Mouse (Mus musculus) testis, adult 2 months (tissue): ENCODE data around the gene Crispld2. TPM values are rescaled to one million over a fixed set of nuclear protein-coding genes. Genes with fewer than 3 reads are reported as not detected.
A peak's percentile ranks its signal among the peaks of the same experiment; 100 is the strongest.

Source experiments
- H3K27ac ChIP-seq: fragments of 200-500 bp; 2 replicates; pipeline ENCODE4 v1.5.1; 2012; ENCODE audit warnings: low read depth, low read length; ENCODE audit not compliant: control insufficient read depth, insufficient read depth
- H3K27me3 ChIP-seq: fragments of 200-500 bp; 2 replicates; pipeline ENCODE4 v1.6.1; 2012; ENCODE audit warnings: mild to moderate bottlenecking, low read length, moderate library complexity; ENCODE audit not compliant: control insufficient read depth, insufficient read depth
- H3K36me3 ChIP-seq: fragments of 200-500 bp; 2 replicates; pipeline ENCODE4 v1.6.1; 2012; ENCODE audit warnings: mild to moderate bottlenecking, low read length; ENCODE audit not compliant: control insufficient read depth, insufficient read depth
- H3K4me1 ChIP-seq: fragments of 200-500 bp; 2 replicates; pipeline ENCODE4 v1.6.1; 2012; ENCODE audit warnings: low read length; ENCODE audit not compliant: control insufficient read depth, insufficient read depth
- H3K4me3 ChIP-seq: fragments of 200-500 bp; 2 replicates; pipeline ENCODE4 v1.5.1; 2012; ENCODE audit warnings: low read depth, mild to moderate bottlenecking, low read length, moderate library complexity, mixed read lengths; ENCODE audit not compliant: control insufficient read depth
- CTCF ChIP-seq: fragments of 200-500 bp; IDR thresholded peaks from 2 replicates; pipeline ENCODE4 v1.5.1; 2012; ENCODE audit warnings: low read depth, mild to moderate bottlenecking, inconsistent platforms, low read length, moderate library complexity; ENCODE audit not compliant: control insufficient read depth, insufficient read depth, insufficient replicate concordance
- POLR2A ChIP-seq: fragments of 200-500 bp; IDR thresholded peaks from 2 replicates; pipeline ENCODE4 v1.6.1; 2012; ENCODE audit warnings: low read depth, mild to moderate bottlenecking, inconsistent platforms, low read length, moderate library complexity; ENCODE audit not compliant: control insufficient read depth
- polyA plus RNA-seq: library from polyadenylated mRNA; depleted of rRNA; stranded (reverse); fragments of >200 nt; gene quantifications from 2 replicates; pipeline ENCODE4 v1.2.3, GENCODE M21; 2012

Crispld2 gene
- polyA plus RNA-seq, 1 experiment, result 6.2 TPM

DNA sequence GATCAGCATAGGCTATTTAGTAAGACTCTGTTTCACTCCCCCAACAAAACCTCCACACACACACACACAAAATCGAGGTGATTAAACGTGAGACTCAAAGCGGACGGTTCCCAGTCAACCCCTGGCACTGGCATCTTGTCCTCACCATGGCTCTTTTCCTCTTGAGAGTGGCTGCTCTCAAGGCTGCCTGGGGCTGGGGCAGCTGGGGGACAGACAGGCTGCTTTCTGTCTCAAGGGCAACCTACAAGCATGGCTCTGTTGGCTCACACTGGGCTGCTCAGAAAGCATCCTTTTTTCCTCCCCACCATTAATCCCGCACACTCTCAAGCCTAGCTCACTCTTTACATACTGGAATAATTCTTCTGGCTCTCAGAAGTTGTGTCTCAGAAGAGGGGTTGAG, 27.1 kb downstream of the Crispld2 start:
- H3K4me3 ChIP-seq, result no peak overlapping the region
- no peak for TF ChIP-seq POLR2A
- no peak for TF ChIP-seq CTCF
- H3K27ac ChIP-seq, result no peak overlapping the region
- no peaks in the 10 kb centered on the region for H3K27me3 ChIP-seq
- no peaks in the 10 kb centered on the region for H3K36me3 ChIP-seq
- no peaks in the 10 kb centered on the region for H3K4me1 ChIP-seq

DNA sequence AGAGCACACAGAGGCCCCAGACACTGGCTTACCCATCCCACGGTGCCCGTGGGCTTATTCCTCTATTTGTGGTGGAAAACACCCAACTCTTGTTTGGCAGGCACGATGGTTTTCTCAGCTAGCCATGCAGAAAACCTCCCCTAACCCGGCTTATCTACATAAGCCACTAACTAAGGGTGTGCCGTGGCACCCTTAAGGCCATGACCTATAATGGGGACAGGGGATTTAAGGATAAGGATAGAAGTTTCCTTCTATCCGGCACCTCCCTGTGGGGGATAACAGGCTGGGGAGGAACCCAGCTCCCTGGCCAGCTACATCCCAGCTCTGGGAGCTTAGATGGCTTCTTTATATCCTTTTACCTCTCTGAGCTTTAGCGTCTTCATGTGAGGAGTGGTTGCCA, 28.1 kb downstream of the Crispld2 start:
- no peaks in the 10 kb centered on the region for H3K4me1 ChIP-seq
- H3K36me3 ChIP-seq, result no peaks in the 10 kb centered on the region
- no peak overlapping the region for H3K27ac ChIP-seq
- TF ChIP-seq CTCF, result no peak
- no peak overlapping the region for H3K4me3 ChIP-seq
- H3K27me3 ChIP-seq, result no peaks in the 10 kb centered on the region

DNA sequence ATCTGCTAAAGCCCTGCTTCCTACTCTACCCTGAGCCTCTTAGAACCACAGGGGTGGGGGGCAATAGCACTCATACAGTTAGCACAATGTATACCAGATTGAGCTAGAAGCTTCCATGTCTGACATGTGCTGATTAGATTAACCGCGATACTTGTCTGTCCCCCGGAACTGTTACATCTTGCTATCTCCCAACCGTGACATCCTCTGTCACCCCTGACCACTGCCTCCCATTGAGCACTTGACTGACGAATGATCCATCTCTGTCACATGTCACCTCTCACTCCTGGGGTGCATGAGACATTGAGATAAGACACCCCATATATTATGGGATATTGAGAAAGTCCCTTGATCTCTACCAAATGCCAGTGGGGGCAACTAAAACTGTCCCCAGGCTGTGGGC, 34.0 kb downstream of the Crispld2 start:
- peaks cover 2% of the 10 kb centered on the region for H3K4me1 ChIP-seq
- H3K27ac ChIP-seq, result no peak overlapping the region
- H3K4me3 ChIP-seq, result no peak overlapping the region
- H3K36me3 ChIP-seq, result no peaks in the 10 kb centered on the region
- H3K27me3 ChIP-seq, result no peaks in the 10 kb centered on the region
- TF ChIP-seq POLR2A (no peak), CTCF (no peak)

DNA sequence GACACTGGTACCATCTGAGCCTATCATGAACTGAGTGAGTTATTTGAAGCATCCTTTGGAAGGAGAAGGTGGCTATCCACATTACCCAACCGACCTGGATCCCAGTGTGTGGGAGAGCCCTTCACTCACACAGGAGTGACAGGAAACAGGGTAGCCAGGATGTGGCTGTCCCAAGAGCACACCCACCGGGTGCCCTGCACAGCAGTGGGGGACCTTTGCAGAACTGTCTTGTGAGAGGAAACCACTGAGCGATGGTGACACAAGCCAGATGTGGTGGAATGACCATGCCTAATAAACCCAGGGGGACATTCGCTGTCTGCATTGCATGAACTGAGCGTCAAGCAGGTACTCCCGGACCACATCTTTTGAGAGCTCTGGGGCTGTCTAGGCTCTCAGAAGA, 34.8 kb downstream of the Crispld2 start:
- peaks cover 2% of the 10 kb centered on the region for H3K4me1 ChIP-seq
- TF ChIP-seq CTCF (no peak), POLR2A (no peak)
- H3K4me3 ChIP-seq, result no peak overlapping the region
- no peaks in the 10 kb centered on the region for H3K36me3 ChIP-seq
- no peak overlapping the region for H3K27ac ChIP-seq
- no peaks in the 10 kb centered on the region for H3K27me3 ChIP-seq

DNA sequence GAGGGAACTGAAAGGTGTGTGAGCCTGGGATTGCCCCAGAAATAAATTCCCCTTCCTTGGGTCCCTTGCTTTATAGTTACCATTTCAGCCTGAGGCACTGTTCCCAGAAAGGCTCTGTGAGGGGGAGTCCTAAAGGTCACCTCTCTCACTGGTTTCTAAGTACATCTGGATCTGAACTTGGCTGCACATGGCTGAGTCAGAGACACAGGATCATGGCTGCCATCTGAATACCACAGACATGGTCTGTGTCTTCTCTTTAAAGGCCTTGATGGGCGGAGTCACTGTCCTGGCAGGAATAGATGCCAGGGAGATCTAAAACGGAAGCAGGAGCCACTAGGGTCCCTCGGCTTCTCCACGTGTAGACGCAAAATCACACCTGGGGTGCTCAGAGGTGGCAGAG, 38.2 kb downstream of the Crispld2 start:
- TF ChIP-seq CTCF (no peak), POLR2A (no peak)
- Histone ChIP-seq H3K27me3 (no peaks in the 10 kb centered on the region), H3K4me3 (no peak overlapping the region), H3K36me3 (no peaks in the 10 kb centered on the region), H3K4me1 (peaks cover 2% of the 10 kb centered on the region), H3K27ac (no peak overlapping the region)

DNA sequence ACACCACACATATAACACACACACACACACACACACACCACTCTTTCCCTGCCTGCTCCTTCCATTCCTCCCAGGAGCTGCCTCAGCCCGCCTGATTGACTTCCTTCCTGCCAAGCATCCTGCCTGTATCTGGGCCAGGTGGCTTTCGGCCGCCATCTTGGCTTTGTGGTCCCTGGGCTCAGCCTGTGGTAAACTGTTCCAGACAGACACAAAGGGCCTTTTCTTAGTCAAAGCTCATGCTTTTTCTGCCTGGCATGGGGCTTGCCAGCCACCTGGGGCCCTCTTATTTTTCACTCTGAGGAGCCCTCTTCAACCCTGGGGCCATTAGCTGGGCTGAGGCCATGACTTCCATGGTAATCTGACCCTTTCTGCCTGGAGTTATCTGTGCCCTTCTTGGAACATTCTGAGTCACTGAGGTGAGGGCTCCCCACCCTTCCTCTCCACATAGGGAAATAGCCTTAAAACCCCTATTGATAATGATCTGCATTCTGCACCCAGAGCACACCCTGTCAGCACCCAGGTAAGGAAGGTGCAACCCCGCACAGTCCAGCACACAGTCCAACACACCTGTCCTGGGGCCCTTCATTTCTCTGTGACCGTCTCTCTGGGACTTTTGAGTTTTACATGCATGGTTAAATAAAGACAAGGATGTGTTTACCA, 40.4 kb downstream of the Crispld2 start:
- no peaks in the 10 kb centered on the region for H3K36me3 ChIP-seq
- no peaks in the 10 kb centered on the region for H3K4me1 ChIP-seq
- H3K27ac ChIP-seq, result no peak overlapping the region
- no peak overlapping the region for H3K4me3 ChIP-seq
- H3K27me3 ChIP-seq, result no peaks in the 10 kb centered on the region
- TF ChIP-seq CTCF, result no peak
- TF ChIP-seq POLR2A, result no peak

DNA sequence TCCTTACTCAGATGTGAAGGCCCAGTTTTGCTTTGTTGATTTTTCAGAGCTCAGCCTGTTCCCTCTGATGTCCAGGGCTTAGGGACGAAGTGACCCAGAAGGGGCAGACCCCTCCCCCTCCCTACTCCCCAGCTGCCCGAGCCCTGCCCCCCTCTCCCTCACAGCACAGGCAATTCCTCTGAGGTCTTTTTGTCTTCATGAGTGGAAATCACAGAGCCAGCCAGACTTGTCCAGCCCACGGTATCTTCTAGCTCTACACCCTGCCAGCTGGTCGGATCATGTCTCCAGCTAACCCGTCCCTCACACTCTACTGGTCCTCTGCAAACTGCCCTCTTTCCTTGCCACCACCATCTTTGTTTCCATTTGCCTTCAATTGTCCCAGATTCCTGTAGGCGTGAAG, 42.2 kb downstream of the Crispld2 start:
- H3K36me3 ChIP-seq, result no peaks in the 10 kb centered on the region
- TF ChIP-seq CTCF (no peak), POLR2A (no peak)
- no peak overlapping the region for H3K4me3 ChIP-seq
- no peaks in the 10 kb centered on the region for H3K4me1 ChIP-seq
- H3K27me3 ChIP-seq, result no peaks in the 10 kb centered on the region
- H3K27ac ChIP-seq, result 0 out of 2 replicates have a peak overlapping the region, but pooled peaks have one; percentile 32

DNA sequence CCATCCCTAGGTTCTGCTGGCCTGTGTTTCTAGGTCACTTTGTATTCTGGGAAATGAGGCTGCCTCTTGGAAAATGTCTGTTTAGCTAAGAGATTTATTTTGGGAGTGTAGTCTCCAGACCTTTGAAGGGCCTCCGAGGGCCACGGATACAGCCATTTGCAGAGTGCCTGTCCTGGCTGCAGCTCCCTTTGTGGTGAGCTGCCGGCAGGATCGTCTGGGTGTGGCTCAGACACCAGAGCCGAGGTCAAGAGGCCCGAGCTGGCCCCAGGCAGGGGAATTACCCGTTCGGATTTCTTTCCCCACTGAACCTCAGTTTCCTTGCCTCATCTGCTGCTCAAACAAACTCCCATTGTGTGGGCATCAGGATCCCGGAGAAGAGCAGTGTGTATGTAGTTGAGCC, 43.9 kb downstream of the Crispld2 start:
- H3K36me3 ChIP-seq, result no peaks in the 10 kb centered on the region
- TF ChIP-seq POLR2A (no peak), CTCF (no peak)
- no peaks in the 10 kb centered on the region for H3K27me3 ChIP-seq
- H3K27ac ChIP-seq, result no peak overlapping the region
- no peaks in the 10 kb centered on the region for H3K4me1 ChIP-seq
- no peak overlapping the region for H3K4me3 ChIP-seq
